Mouse (Mus musculus) heart, adult 2 months (tissue): ENCODE data around the gene Man2c1. TPM values are rescaled to one million over a fixed set of nuclear protein-coding genes. Genes with fewer than 3 reads are reported as not detected.

ENCODE experiments used
- DNase-seq, 2 experiments: peaks; one replicate each; pipeline ENCODE4 v3.0.0; 2021
- H3K27ac ChIP-seq: fragments of 200-600 bp; 2 replicates; pipeline ENCODE4 v1.8.1; 2022
- H3K27me3 ChIP-seq: fragments of 200-500 bp; 2 replicates; pipeline ENCODE4 v1.6.1; 2012; ENCODE audit warnings: mild to moderate bottlenecking, low read length, inconsistent platforms, mixed read lengths; ENCODE audit not compliant: control insufficient read depth, insufficient read depth
- H3K36me3 ChIP-seq: fragments of 200-500 bp; 2 replicates; pipeline ENCODE4 v1.6.1; 2012; ENCODE audit warnings: low read length, inconsistent platforms; ENCODE audit not compliant: control insufficient read depth, insufficient read depth
- H3K4me1 ChIP-seq: fragments of 200-500 bp; 2 replicates; pipeline ENCODE4 v1.6.1; 2011; ENCODE audit warnings: low read length; ENCODE audit not compliant: control insufficient read depth, insufficient read depth
- H3K4me3 ChIP-seq: fragments of 200-600 bp; 2 replicates; pipeline ENCODE4 v1.8.1; 2022
- H3K79me2 ChIP-seq: fragments of 200-500 bp; replicated peaks from 2 replicates; pipeline ENCODE4 v1.6.1; 2012; ENCODE audit warnings: mild to moderate bottlenecking, inconsistent platforms, low read length, moderate library complexity, mixed read lengths; ENCODE audit not compliant: control insufficient read depth, insufficient read depth
- H3K9ac ChIP-seq: fragments of 200-500 bp; 2 replicates; pipeline ENCODE4 v1.6.1; 2012; ENCODE audit warnings: low read depth, mild to moderate bottlenecking, control low read depth, inconsistent platforms, low read length, mixed read lengths
- CTCF ChIP-seq: fragments of 200-600 bp; IDR thresholded peaks from 2 replicates; pipeline ENCODE4 v1.8.1; 2022; ENCODE audit warnings: antibody characterized with exemption, mild to moderate bottlenecking, moderate library complexity
- EP300 ChIP-seq: fragments of 200-500 bp; IDR thresholded peaks from 2 replicates; pipeline ENCODE4 v1.6.1; 2011; ENCODE audit warnings: low read depth, low read length, control low read depth; ENCODE audit not compliant: insufficient read depth
- POLR2A ChIP-seq: fragments of 200-500 bp; IDR thresholded peaks from 2 replicates; pipeline ENCODE4 v1.6.1; 2011; ENCODE audit warnings: mild to moderate bottlenecking, low read depth, low read length, control low read depth; ENCODE audit not compliant: insufficient read depth
- WGBS: fragments of 180-500 bp; shearing (Covaris S2); methylation state at CpG from one replicate; pipeline ENCODE4 v1.1.7; 2018; 5-methylcytosine and 5-hydroxymethylcytosine counted together
- intact Hi-C: fragments of 180-260 bp; cut with DNase I; formaldehyde crosslinking; loops from one replicate; pipeline ENCODE4 v1.15.1; 2025
- polyA plus RNA-seq: library from polyadenylated mRNA; depleted of rRNA; stranded (reverse); fragments of >200 nt; gene quantifications from 2 replicates; pipeline ENCODE4 v1.2.3, GENCODE M21; 2012
- total RNA-seq, 2 experiments: library from RNA; stranded (reverse); gene quantifications; 2 replicates each; pipeline ENCODE4 v1.2.3; 2021

Gene Man2c1
- total and polyA plus RNA-seq, 3 experiments, result 44.1 to 128 (median 47.6) TPM

GRCm38 (mm10) chr9:57138507-57138906, 8.0 kb downstream of the Man2c1 start:
- Histone ChIP-seq H3K9ac (no peak overlapping the region), H3K27ac (no peak overlapping the region), H3K4me1 (no peaks in the 10 kb centered on the region), H3K4me3 (no peak overlapping the region), H3K79me2 (no peaks in the 10 kb centered on the region), H3K36me3 (no peaks in the 10 kb centered on the region), H3K27me3 (no peaks in the 10 kb centered on the region)
- intact Hi-C loops, result no loop called here
- DNase-seq, result no peak
- TF ChIP-seq EP300 (no peak), POLR2A (no peak), CTCF (no peak)
- 91% methylated on average over 6 of the region's 6 CpGs for WGBS

GRCm38 (mm10) chr9:57139110-57139509, 8.6 kb downstream of the Man2c1 start:
- no peak for DNase-seq
- no peak overlapping the region for H3K27ac ChIP-seq
- H3K4me3 ChIP-seq, result no peak overlapping the region
- intact Hi-C loops, result no loop called here
- TF ChIP-seq CTCF (no peak), POLR2A (no peak), EP300 (no peak)
- H3K36me3 ChIP-seq, result no peaks in the 10 kb centered on the region
- WGBS, result 90% methylated on average over 9 of the region's 9 CpGs
- no peaks in the 10 kb centered on the region for H3K27me3 ChIP-seq
- H3K4me1 ChIP-seq, result no peaks in the 10 kb centered on the region
- H3K79me2 ChIP-seq, result no peaks in the 10 kb centered on the region
- no peak overlapping the region for H3K9ac ChIP-seq

GRCm38 (mm10) chr9:57139571-57139970, 9.1 kb downstream of the Man2c1 start:
- Histone ChIP-seq H3K79me2 (no peaks in the 10 kb centered on the region), H3K4me3 (no peak overlapping the region), H3K27me3 (no peaks in the 10 kb centered on the region), H3K27ac (no peak overlapping the region), H3K36me3 (no peaks in the 10 kb centered on the region), H3K4me1 (no peaks in the 10 kb centered on the region), H3K9ac (no peak overlapping the region)
- DNase-seq, result no peak
- 84% methylated on average over 5 of the region's 5 CpGs for WGBS
- TF ChIP-seq POLR2A (no peak), CTCF (no peak), EP300 (no peak)
- intact Hi-C loops, result no loop called here

- H3K79me2 ChIP-seq, result no peaks in the 10 kb centered on the region
- intact Hi-C loops, result no loop called here
- H3K27me3 ChIP-seq, result no peaks in the 10 kb centered on the region
- H3K36me3 ChIP-seq, result no peaks in the 10 kb centered on the region
- no peak for TF ChIP-seq POLR2A
- no peak for TF ChIP-seq EP300
- TF ChIP-seq CTCF, result no peak
- 73% methylated on average over 17 of the region's 17 CpGs for WGBS
- no peak for DNase-seq
- H3K4me1 ChIP-seq, result no peaks in the 10 kb centered on the region
- no peak overlapping the region for H3K9ac ChIP-seq
- no peak overlapping the region for H3K27ac ChIP-seq
- no peak overlapping the region for H3K4me3 ChIP-seq
Measured at GRCm38 (mm10) chr9:57141417-57142353, 11.2 kb downstream of the Man2c1 start.

GRCm38 (mm10) chr9:57143212-57143611, 12.7 kb downstream of the Man2c1 start:
- WGBS, result 73% methylated on average over 11 of the region's 11 CpGs
- H3K36me3 ChIP-seq, result no peaks in the 10 kb centered on the region

GRCm38 (mm10) chr9:57144830-57145229, 14.3 kb downstream of the Man2c1 start:
- peaks cover 2% of the 10 kb centered on the region; the same call in 1 of the 2 replicates for H3K4me1 ChIP-seq
- H3K9ac ChIP-seq, result no peak overlapping the region
- no peak for DNase-seq
- no peaks in the 10 kb centered on the region for H3K79me2 ChIP-seq
- no peak overlapping the region for H3K27ac ChIP-seq
- WGBS, result 87% methylated on average over 8 of the region's 8 CpGs
- intact Hi-C loops, result loop anchor here (5.0 kb wide), 1 partner anchor 297 kb away; the partner anchor contains the start of gene Ppcdc
- H3K4me3 ChIP-seq, result no peak overlapping the region
- TF ChIP-seq POLR2A, result no peak
- TF ChIP-seq CTCF, result no peak
- no peaks in the 10 kb centered on the region for H3K27me3 ChIP-seq
- H3K36me3 ChIP-seq, result no peaks in the 10 kb centered on the region

More at GRCm38 (mm10) chr9:57143212-57143611, 12.7 kb downstream of the Man2c1 start:
- H3K9ac ChIP-seq, result no peak overlapping the region
- H3K4me1 ChIP-seq, result no peaks in the 10 kb centered on the region
- H3K4me3 ChIP-seq, result no peak overlapping the region
- no peaks in the 10 kb centered on the region for H3K79me2 ChIP-seq
- no peak overlapping the region for H3K27ac ChIP-seq
- no peak for DNase-seq
- TF ChIP-seq CTCF, result no peak
- no peak for TF ChIP-seq EP300
- TF ChIP-seq POLR2A, result no peak
- H3K27me3 ChIP-seq, result no peaks in the 10 kb centered on the region
- intact Hi-C loops, result no loop called here
